Mouse (Mus musculus): ENCODE data around the gene Adamts4.

- TF ChIP-seq CTCF (IDR thresholded peaks at IDR 0.05; ENCODE audit: control insufficient read depth, insufficient read depth, low read length) (no peak), POLR2A (IDR thresholded peaks at IDR 0.05; ENCODE audit: borderline replicate concordance, control insufficient read depth, low read depth, low read length) (no peak)
Measured at GRCm38 (mm10) chr1:171286517-171286916, 36.3 kb downstream of the Adamts4 start.
